Mouse (Mus musculus) hindbrain, postnatal 0 days (tissue): Measurements from ENCODE around the gene Ssh2. TPM values are rescaled to one million over a fixed set of nuclear protein-coding genes. Genes with fewer than 3 reads are reported as not detected.
"Not testable (repeated sequence)": the region's sequence is repeated elsewhere in the genome, so short reads cannot be mapped to it uniquely, and the experiment has no call there.

Experiments used
- ATAC-seq: fragments of 200-750 bp; cut with Nextera tagmentation; 2 replicates; pipeline ENCODE4 v1.8.0; 2017; ENCODE audit warnings: mild to moderate bottlenecking, moderate TSS enrichment, moderate library complexity
- DNase-seq: peaks from one replicate; pipeline ENCODE4 v3.0.0-alpha.2; 2015; ENCODE audit warnings: low spot score
- H3K27ac ChIP-seq: fragments of 300-500 bp; sonication (generic); 2 replicates; pipeline ENCODE4 v1.5.1; 2014; ENCODE audit warnings: mild to moderate bottlenecking
- H3K27me3 ChIP-seq: fragments of 300-500 bp; sonication (generic); 2 replicates; pipeline ENCODE4 v1.6.1; 2014; ENCODE audit warnings: low read length, mixed read lengths; ENCODE audit not compliant: insufficient read depth
- H3K36me3 ChIP-seq: fragments of 300-500 bp; sonication (generic); 2 replicates; pipeline ENCODE4 v1.6.1; 2014; ENCODE audit warnings: low read length, mixed read lengths; ENCODE audit not compliant: insufficient read depth
- H3K4me1 ChIP-seq: fragments of 300-500 bp; sonication (generic); 2 replicates; pipeline ENCODE4 v1.6.1; 2014; ENCODE audit warnings: antibody characterized with exemption, low read length, mixed read lengths; ENCODE audit not compliant: insufficient read depth
- H3K4me2 ChIP-seq: fragments of 300-500 bp; sonication (generic); 2 replicates; pipeline ENCODE4 v1.6.1; 2014; ENCODE audit warnings: low read depth, mild to moderate bottlenecking, low read length, moderate library complexity, mixed read lengths
- H3K4me3 ChIP-seq: fragments of 300-500 bp; sonication (generic); 2 replicates; pipeline ENCODE4 v1.5.1; 2014; ENCODE audit warnings: low read length
- H3K9ac ChIP-seq: fragments of 300-500 bp; sonication (generic); replicated peaks from 2 replicates; pipeline ENCODE4 v1.6.1; 2014; ENCODE audit warnings: mild to moderate bottlenecking, low read length, moderate library complexity, mixed read lengths
- H3K9me3 ChIP-seq: fragments of 300-500 bp; sonication (generic); 2 replicates; pipeline ENCODE4 v1.6.1; 2016; ENCODE audit warnings: low read length, mixed read lengths
- CTCF ChIP-seq: IDR thresholded peaks from 2 replicates; pipeline ENCODE4 v1.5.1; 2016; ENCODE audit warnings: antibody characterized with exemption, control low read depth, low read depth
- WGBS: fragments of 180-500 bp; shearing (Covaris S2); extraction: QIAGEN DNeasy Blood & Tissue Kit; methylation state at CpG from one replicate; pipeline ENCODE4 v1.1.7; 2014; 5-methylcytosine and 5-hydroxymethylcytosine counted together
- polyA plus RNA-seq: library from polyadenylated mRNA; unstranded; fragments of >200 nt; fragmentation: Nextera tagmentation; extraction: Ambion mirVana; gene quantifications from 2 replicates; pipeline ENCODE4 v1.2.1, GENCODE M21; 2015
- total RNA-seq: library from RNA; depleted of rRNA; stranded (reverse); fragments of >200 nt; gene quantifications from 2 replicates; pipeline ENCODE4 v1.2.3, GENCODE M21; 2014

The Ssh2 gene
- total and polyA plus RNA-seq, 2 experiments from 2014 or later = 10.9 to 30.1 TPM

DNA sequence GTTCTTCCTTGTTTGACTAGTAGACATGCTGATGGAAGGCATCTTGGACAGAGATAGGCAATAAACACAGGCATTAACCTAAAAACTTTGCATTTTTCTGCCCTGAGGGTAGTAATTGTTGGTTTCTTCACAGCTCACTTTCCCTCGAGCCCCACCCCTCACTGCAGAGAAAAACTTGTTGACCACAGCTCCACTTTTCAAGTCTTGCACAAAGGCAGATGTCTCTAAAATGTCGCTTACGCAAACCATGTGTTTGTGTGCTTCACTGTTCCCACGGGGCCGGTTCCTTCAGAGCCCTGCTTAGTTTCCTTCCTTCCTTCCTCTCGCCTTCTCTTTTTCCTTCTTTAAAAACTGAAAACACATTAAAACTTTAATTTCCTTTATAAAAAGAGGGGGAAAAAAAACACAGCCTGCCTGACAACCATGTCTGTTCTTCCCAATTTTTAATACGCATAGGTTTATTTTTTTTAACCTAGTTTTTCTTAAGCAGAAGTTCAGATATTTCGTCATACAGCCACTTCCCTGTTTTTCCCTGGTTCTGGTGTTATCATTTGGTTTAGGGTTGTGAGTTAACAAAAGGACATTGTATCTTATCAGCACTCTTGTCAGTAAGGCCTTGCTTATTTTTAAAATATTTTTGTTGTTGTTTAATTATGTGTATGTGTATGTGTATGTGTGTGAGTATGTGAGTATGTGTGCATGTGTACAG, 156.3 kb downstream of the Ssh2 start:
- Histone ChIP-seq H3K27me3 (no peaks in the 10 kb centered on the region), H3K9ac (no peak overlapping the region), H3K4me1 (no peaks in the 10 kb centered on the region), H3K9me3 (no peaks in the 10 kb centered on the region), H3K36me3 (no peaks in the 10 kb centered on the region), H3K4me3 (no peak overlapping the region), H3K4me2 (no peak overlapping the region), H3K27ac (no peak overlapping the region)
- 71% methylated on average over 8 of the region's 8 CpGs for WGBS
- peak; percentile 24 for DNase-seq
- ATAC-seq = no peak
- TF ChIP-seq CTCF = no peak

DNA sequence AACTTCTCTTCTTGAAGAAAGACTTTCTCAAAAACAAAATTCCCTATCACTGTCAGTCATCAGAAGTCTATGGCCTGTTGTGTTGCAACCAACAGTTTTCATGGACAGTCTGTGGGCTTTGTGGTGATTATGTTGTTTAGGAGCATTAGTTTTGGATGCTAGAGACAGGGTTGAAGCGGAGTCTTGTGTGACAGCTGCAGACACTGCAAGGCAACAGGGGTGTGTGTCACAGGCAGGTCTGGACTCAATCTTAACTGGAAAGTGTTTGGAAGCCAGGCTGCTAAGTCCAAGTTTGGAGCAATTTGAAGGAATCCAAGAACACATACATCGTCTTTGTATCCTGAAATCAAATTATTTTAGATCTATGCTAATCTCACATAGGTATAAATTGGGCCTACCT, 162.5 kb downstream of the Ssh2 start:
- no peak overlapping the region for H3K4me3 ChIP-seq
- ATAC-seq = no peak
- H3K9ac ChIP-seq = no peak overlapping the region
- DNase-seq = no peak
- H3K27ac ChIP-seq = no peak overlapping the region
- no peaks in the 10 kb centered on the region for H3K9me3 ChIP-seq
- TF ChIP-seq CTCF = no peak
- no peaks in the 10 kb centered on the region for H3K36me3 ChIP-seq
- no peaks in the 10 kb centered on the region for H3K4me1 ChIP-seq
- H3K4me2 ChIP-seq = no peak overlapping the region
- WGBS = 90% methylated on average over 2 of the region's 2 CpGs
- H3K27me3 ChIP-seq = no peaks in the 10 kb centered on the region

DNA sequence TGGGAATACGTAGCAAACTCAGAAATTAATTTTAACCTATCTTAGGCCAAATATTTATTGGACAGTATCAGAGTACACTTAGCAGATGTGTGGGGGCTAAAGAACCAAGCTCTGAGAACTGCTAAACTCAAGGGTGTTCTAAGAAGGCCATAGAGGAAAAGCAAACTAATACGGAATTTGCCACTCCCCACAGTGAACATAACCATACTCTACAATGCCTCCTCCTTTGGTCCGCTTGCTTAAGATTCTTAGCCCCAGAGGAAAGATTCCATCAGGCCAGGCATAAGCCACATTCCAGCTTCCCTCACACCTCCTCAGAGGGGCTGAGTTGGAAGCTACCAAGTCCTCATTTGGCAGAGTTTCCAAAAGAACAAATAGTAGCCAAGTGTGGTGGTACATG, 165.1 kb downstream of the Ssh2 start:
- ATAC-seq (no peak), DNase-seq (no peak)

DNA sequence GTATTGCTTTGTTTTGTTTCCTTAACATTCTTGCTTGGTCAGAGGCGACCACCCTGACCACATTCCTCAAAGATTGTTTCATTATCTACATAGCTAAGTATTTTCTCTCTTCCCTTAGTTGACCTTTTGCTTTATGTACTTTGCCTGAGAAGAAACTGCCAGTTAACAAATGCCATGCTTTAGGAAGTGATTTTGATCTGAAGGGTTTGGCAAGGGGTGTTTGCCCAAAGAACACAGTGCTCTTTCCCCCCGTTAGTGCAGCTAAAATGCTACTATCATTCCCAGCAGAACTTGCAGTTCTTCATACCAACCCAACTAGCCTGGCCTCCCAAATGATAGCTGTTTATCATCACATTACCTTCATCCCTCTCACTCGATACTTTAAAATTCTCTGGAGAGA, 168.1 kb downstream of the Ssh2 start:
- Histone ChIP-seq H3K27me3 (no peaks in the 10 kb centered on the region), H3K4me3 (no peak overlapping the region), H3K4me1 (no peaks in the 10 kb centered on the region), H3K9ac (no peak overlapping the region), H3K4me2 (no peak overlapping the region), H3K9me3 (no peaks in the 10 kb centered on the region), H3K36me3 (no peaks in the 10 kb centered on the region), H3K27ac (no peak overlapping the region)
- TF ChIP-seq CTCF = no peak
- 83% methylated on average over 3 of the region's 3 CpGs for WGBS
- no peak for DNase-seq
- no peak for ATAC-seq

More for the DNA sequence above, 165.1 kb downstream of the Ssh2 start:
- Histone ChIP-seq H3K4me1 (no peaks in the 10 kb centered on the region), H3K4me3 (no peak overlapping the region), H3K27ac (no peak overlapping the region), H3K36me3 (no peaks in the 10 kb centered on the region), H3K27me3 (no peaks in the 10 kb centered on the region), H3K4me2 (no peak overlapping the region), H3K9me3 (no peaks in the 10 kb centered on the region), H3K9ac (no peak overlapping the region)
- TF ChIP-seq CTCF = no peak
- 87% methylated on average over 3 of the region's 3 CpGs for WGBS

DNA sequence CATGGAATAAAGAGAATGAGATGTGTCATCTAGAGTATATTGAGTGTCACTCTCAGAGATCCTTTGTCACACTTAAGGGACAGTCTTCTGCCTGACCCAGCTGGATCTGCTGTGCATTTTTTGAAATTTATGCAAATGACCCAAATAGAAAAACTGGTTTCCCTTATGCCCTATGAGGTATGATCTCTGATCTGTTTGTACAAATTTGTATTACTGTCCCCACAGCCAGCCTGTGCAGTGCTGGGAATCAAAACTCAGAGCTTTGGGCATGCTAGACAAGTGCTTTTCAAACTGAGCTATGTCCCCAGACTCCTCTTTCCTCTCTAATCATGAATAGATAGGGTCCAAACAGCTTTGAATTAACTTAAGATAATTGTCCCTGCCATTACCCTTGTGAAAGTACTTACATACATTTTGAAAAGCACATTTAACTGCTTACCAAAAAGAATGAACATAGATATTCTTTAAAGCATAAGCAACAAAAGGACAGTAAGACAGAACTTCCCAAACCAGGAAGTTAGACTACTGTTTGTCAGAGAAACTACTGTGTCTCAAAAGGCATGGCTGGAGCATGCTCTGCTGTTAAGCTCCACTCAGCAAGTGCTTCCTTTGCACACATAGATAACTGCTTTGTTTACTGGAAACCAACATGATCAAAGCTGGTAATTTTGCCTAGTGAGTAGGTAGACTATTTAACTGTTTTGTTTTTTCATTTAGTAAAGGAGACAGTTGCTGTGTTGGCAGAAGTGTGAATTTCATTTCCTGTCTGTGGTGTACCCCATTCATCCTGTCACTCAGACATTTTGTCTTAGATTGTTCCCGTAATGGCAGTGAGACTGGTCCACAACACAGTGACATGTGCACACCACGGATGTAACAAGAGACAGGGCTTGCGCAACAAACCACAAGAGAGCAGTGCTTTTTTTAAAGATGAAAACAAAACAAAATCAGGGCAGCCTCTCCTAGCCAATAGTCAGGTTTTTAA, 169.9 kb downstream of the Ssh2 start:
- 37% methylated on average over 3 of the region's 3 CpGs for WGBS
- no peak overlapping the region for H3K9ac ChIP-seq
- no peaks in the 10 kb centered on the region for H3K27me3 ChIP-seq
- DNase-seq (peak; percentile 3), ATAC-seq (no peak)
- H3K36me3 ChIP-seq = no peaks in the 10 kb centered on the region
- H3K4me1 ChIP-seq = no peaks in the 10 kb centered on the region
- no peak overlapping the region for H3K4me3 ChIP-seq
- TF ChIP-seq CTCF = no peak
- no peaks in the 10 kb centered on the region for H3K9me3 ChIP-seq
- no peak overlapping the region for H3K4me2 ChIP-seq
- no peak overlapping the region for H3K27ac ChIP-seq

DNA sequence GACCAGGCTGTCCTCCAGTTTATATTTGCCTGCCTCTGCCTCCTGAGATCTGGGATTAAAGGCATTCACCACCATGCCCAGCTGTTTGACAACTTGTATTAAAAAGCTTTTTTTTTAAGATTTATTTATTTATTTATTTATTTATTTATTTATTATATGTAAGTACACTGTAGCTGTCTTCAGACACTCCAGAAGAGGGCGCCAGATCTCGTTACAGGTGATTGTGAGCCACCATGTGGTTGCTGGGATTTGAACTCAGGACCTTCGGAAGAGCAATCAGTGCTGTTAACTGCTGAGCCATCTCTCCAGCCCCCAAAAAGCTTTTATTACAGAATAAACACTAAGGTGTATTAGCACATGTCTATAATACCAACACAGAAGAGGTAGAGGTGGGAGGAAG, 172.1 kb downstream of the Ssh2 start:
- DNase-seq, H3K27ac ChIP-seq, H3K9me3 ChIP-seq, H3K9ac ChIP-seq, ATAC-seq, H3K4me3 ChIP-seq, H3K27me3 ChIP-seq, H3K4me1 ChIP-seq, H3K36me3 ChIP-seq, H3K4me2 ChIP-seq: not testable (repeated sequence)
- 89% methylated on average over 3 of the region's 3 CpGs for WGBS
